Mouse (Mus musculus): Measurements from ENCODE around the gene Sult2a1. TPM values are rescaled to one million over a fixed set of nuclear protein-coding genes. Genes with fewer than 3 reads are reported as not detected.
"Not testable (repeated sequence)": the region's sequence is repeated elsewhere in the genome, so short reads cannot be mapped to it uniquely, and the experiment has no call there.

Sult2a1 gene
- not detected in 2 replicates for polyA plus RNA-seq (2012; rRNA removed)

DNA sequence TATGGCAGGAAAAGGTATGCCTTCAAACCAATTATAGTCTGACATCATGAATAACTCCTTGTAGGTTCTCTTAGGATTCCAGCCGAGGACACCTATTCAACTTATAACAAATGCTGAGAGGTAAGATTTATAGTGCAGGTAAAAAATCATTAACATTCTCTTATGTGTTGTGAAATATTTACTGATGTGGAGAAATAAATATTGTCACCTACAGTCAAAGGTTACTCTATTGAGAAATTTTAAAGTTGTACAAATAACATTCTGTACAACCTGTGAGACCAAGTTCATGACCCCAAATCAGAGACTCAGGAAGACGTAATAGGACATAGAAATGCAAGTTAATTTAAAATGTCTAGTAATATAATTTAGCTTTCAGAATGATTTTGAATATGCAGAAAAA, at the start of gene Sult2a1:
TSS of gene Sult2a1 (minus strand) at position 101 of the 400 bp plus-strand sequence.
- not testable (repeated sequence) for DNase-seq (ENCODE audit: extremely low spot score in 1 of 2, low spot score in 1 of 2)

DNA sequence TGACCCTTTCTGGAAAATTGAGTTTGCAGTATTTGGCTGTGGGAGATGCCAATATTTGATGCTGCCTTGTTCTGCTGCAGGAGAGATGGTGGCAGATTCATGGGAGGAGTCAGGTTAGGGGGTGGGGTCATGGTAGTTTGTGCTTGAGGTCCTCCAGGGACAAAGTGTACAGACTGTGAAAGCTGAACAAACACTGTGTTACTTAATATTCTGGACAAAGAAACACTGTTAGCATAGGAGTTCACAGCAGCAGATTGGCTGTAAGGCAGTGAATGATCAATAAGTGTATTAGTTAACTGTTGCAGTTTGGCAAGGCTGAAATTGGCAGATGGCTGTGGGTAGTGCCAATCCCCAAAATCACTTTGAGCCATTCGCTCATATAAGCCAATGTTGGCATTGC, 23.3 kb downstream of the Sult2a1 start:
- DNase-seq (ENCODE audit: extremely low spot score in 1 of 2, low spot score in 1 of 2): no peak

Other genes with a start within 250 kb of the Sult2a1 start
- gene Sult2a5, start 213.4 kb downstream of the Sult2a1 start, polyA plus RNA-seq (2012; rRNA removed): not detected in 2 replicates
- not detected in 2 replicates for gene Sult2a2, start 103.9 kb downstream of the Sult2a1 start, polyA plus RNA-seq (2012; rRNA removed)
- gene Sult2a4, start 152.2 kb upstream of the Sult2a1 start, polyA plus RNA-seq (2012; rRNA removed): not detected in 2 replicates